Mouse (Mus musculus) cerebellum, adult 2 months (tissue): ENCODE data around the gene Espl1.
A peak's percentile ranks its signal among the peaks of the same experiment; 100 is the strongest.

ENCODE experiments used
- CTCF ChIP-seq: fragments of 200-500 bp; IDR thresholded peaks from 2 replicates; pipeline ENCODE4 v1.5.1; 2011; ENCODE audit warnings: low read depth, mild to moderate bottlenecking, control low read depth, low read length, moderate library complexity, borderline replicate concordance; ENCODE audit not compliant: insufficient read depth
- POLR2A ChIP-seq: fragments of 200-500 bp; IDR thresholded peaks from 2 replicates; pipeline ENCODE4 v1.6.1; 2011; ENCODE audit warnings: low read length, control low read depth, borderline replicate concordance; ENCODE audit not compliant: insufficient read depth

GRCm38 (mm10) chr15:102331610-102332015, 35.5 kb downstream of the Espl1 start, which contains the start of gene Myg1:
- TF ChIP-seq CTCF (no peak), POLR2A (peak; percentile 72; the same call in 1 of the 2 replicates)
